Mouse (Mus musculus): ENCODE data around the gene Gm3045. TPM values are rescaled to one million over a fixed set of nuclear protein-coding genes. Genes with fewer than 3 reads are reported as not detected.

Gene Gm3045
- polyA plus RNA-seq, 1 experiment: not detected

- TF ChIP-seq POLR2A (IDR thresholded peaks at IDR 0.05; ENCODE audit: low read depth, low read length): no peak
- no peak for TF ChIP-seq CTCF (IDR thresholded peaks at IDR 0.05; ENCODE audit: borderline replicate concordance, insufficient read depth, low read length)
- H3K27ac ChIP-seq (ENCODE audit: insufficient read depth, low read length): no peak overlapping the region
- no peaks in the 10 kb centered on the region for H3K4me1 ChIP-seq (ENCODE audit: control insufficient read depth, insufficient read depth, low read length)
- no peak overlapping the region for H3K4me3 ChIP-seq (ENCODE audit: insufficient read depth, low read length)
These were observed 35.1 kb downstream of the Gm3045 start for GRCm38 (mm10) chr13:56461460-56461859.

GRCm38 (mm10) chr13:56462791-56463190, 36.4 kb downstream of the Gm3045 start:
- Histone ChIP-seq H3K4me1 (ENCODE audit: control insufficient read depth, insufficient read depth, low read length) (no peaks in the 10 kb centered on the region), H3K4me3 (ENCODE audit: insufficient read depth, low read length) (no peak overlapping the region), H3K27ac (ENCODE audit: insufficient read depth, low read length) (no peak overlapping the region)
- TF ChIP-seq POLR2A (IDR thresholded peaks at IDR 0.05; ENCODE audit: low read depth, low read length) (no peak), CTCF (IDR thresholded peaks at IDR 0.05; ENCODE audit: borderline replicate concordance, insufficient read depth, low read length) (no peak)

- TF ChIP-seq CTCF (IDR thresholded peaks at IDR 0.05; ENCODE audit: borderline replicate concordance, insufficient read depth, low read length) (no peak), POLR2A (IDR thresholded peaks at IDR 0.05; ENCODE audit: low read depth, low read length) (no peak)
- Histone ChIP-seq H3K4me1 (ENCODE audit: control insufficient read depth, insufficient read depth, low read length) (no peaks in the 10 kb centered on the region), H3K27ac (ENCODE audit: insufficient read depth, low read length) (no peak overlapping the region), H3K4me3 (ENCODE audit: insufficient read depth, low read length) (no peak overlapping the region)
These were observed 36.9 kb downstream of the Gm3045 start for GRCm38 (mm10) chr13:56463261-56463660.

GRCm38 (mm10) chr13:56463750-56464149, 37.4 kb downstream of the Gm3045 start:
- Histone ChIP-seq H3K4me3 (ENCODE audit: insufficient read depth, low read length) (no peak overlapping the region), H3K4me1 (ENCODE audit: control insufficient read depth, insufficient read depth, low read length) (no peaks in the 10 kb centered on the region), H3K27ac (ENCODE audit: insufficient read depth, low read length) (no peak overlapping the region)
- no peak for TF ChIP-seq POLR2A (IDR thresholded peaks at IDR 0.05; ENCODE audit: low read depth, low read length)
- no peak for TF ChIP-seq CTCF (IDR thresholded peaks at IDR 0.05; ENCODE audit: borderline replicate concordance, insufficient read depth, low read length)

- TF ChIP-seq POLR2A (IDR thresholded peaks at IDR 0.05; ENCODE audit: low read depth, low read length) (no peak), CTCF (IDR thresholded peaks at IDR 0.05; ENCODE audit: borderline replicate concordance, insufficient read depth, low read length) (no peak)
- no peak overlapping the region for H3K4me3 ChIP-seq (ENCODE audit: insufficient read depth, low read length)
- H3K4me1 ChIP-seq (ENCODE audit: control insufficient read depth, insufficient read depth, low read length): no peaks in the 10 kb centered on the region
- H3K27ac ChIP-seq (ENCODE audit: insufficient read depth, low read length): no peak overlapping the region
These were observed 41.4 kb downstream of the Gm3045 start for GRCm38 (mm10) chr13:56467786-56468185.

GRCm38 (mm10) chr13:56468536-56468935, 42.1 kb downstream of the Gm3045 start:
- Histone ChIP-seq H3K4me3 (ENCODE audit: insufficient read depth, low read length) (no peak overlapping the region), H3K4me1 (ENCODE audit: control insufficient read depth, insufficient read depth, low read length) (no peaks in the 10 kb centered on the region), H3K27ac (ENCODE audit: insufficient read depth, low read length) (no peak overlapping the region)
- no peak for TF ChIP-seq CTCF (IDR thresholded peaks at IDR 0.05; ENCODE audit: borderline replicate concordance, insufficient read depth, low read length)
- TF ChIP-seq POLR2A (IDR thresholded peaks at IDR 0.05; ENCODE audit: low read depth, low read length): no peak

GRCm38 (mm10) chr13:56471211-56471610, 44.8 kb downstream of the Gm3045 start:
- Histone ChIP-seq H3K4me1 (ENCODE audit: control insufficient read depth, insufficient read depth, low read length) (no peaks in the 10 kb centered on the region), H3K4me3 (ENCODE audit: insufficient read depth, low read length) (no peak overlapping the region), H3K27ac (ENCODE audit: insufficient read depth, low read length) (no peak overlapping the region)
- TF ChIP-seq CTCF (IDR thresholded peaks at IDR 0.05; ENCODE audit: borderline replicate concordance, insufficient read depth, low read length) (no peak), POLR2A (IDR thresholded peaks at IDR 0.05; ENCODE audit: low read depth, low read length) (no peak)

- no peak overlapping the region for H3K27ac ChIP-seq (ENCODE audit: insufficient read depth, low read length)
- H3K4me1 ChIP-seq (ENCODE audit: control insufficient read depth, insufficient read depth, low read length): no peaks in the 10 kb centered on the region
- no peak for TF ChIP-seq POLR2A (IDR thresholded peaks at IDR 0.05; ENCODE audit: low read depth, low read length)
- TF ChIP-seq CTCF (IDR thresholded peaks at IDR 0.05; ENCODE audit: borderline replicate concordance, insufficient read depth, low read length): no peak
- no peak overlapping the region for H3K4me3 ChIP-seq (ENCODE audit: insufficient read depth, low read length)
These were observed 45.6 kb downstream of the Gm3045 start for GRCm38 (mm10) chr13:56471951-56472350.

GRCm38 (mm10) chr13:56472661-56473060, 46.3 kb downstream of the Gm3045 start:
- H3K27ac ChIP-seq (ENCODE audit: insufficient read depth, low read length): no peak overlapping the region
- H3K4me1 ChIP-seq (ENCODE audit: control insufficient read depth, insufficient read depth, low read length): no peaks in the 10 kb centered on the region
- TF ChIP-seq CTCF (IDR thresholded peaks at IDR 0.05; ENCODE audit: borderline replicate concordance, insufficient read depth, low read length) (no peak), POLR2A (IDR thresholded peaks at IDR 0.05; ENCODE audit: low read depth, low read length) (no peak)
- H3K4me3 ChIP-seq (ENCODE audit: insufficient read depth, low read length): no peak overlapping the region

GRCm38 (mm10) chr13:56475363-56475762, 49.0 kb downstream of the Gm3045 start:
- Histone ChIP-seq H3K4me3 (ENCODE audit: insufficient read depth, low read length) (no peak overlapping the region), H3K4me1 (ENCODE audit: control insufficient read depth, insufficient read depth, low read length) (no peaks in the 10 kb centered on the region), H3K27ac (ENCODE audit: insufficient read depth, low read length) (no peak overlapping the region)
- no peak for TF ChIP-seq POLR2A (IDR thresholded peaks at IDR 0.05; ENCODE audit: low read depth, low read length)
- peak; percentile 66; the same call in 1 of the 2 replicates for TF ChIP-seq CTCF (IDR thresholded peaks at IDR 0.05; ENCODE audit: borderline replicate concordance, insufficient read depth, low read length)

- no peak overlapping the region for H3K27ac ChIP-seq (ENCODE audit: insufficient read depth, low read length)
- no peak overlapping the region for H3K4me3 ChIP-seq (ENCODE audit: insufficient read depth, low read length)
- H3K4me1 ChIP-seq (ENCODE audit: control insufficient read depth, insufficient read depth, low read length): no peaks in the 10 kb centered on the region
- TF ChIP-seq POLR2A (IDR thresholded peaks at IDR 0.05; ENCODE audit: low read depth, low read length): no peak
- no peak for TF ChIP-seq CTCF (IDR thresholded peaks at IDR 0.05; ENCODE audit: borderline replicate concordance, insufficient read depth, low read length)
These were observed 50.4 kb downstream of the Gm3045 start for GRCm38 (mm10) chr13:56476790-56477189.
